Mouse (Mus musculus) spleen, adult 2 months (tissue): ENCODE results near the gene Wars2.

Experiments
- CTCF ChIP-seq: fragments of 200-500 bp; IDR thresholded peaks from 2 replicates; pipeline ENCODE4 v1.5.1; 2011; ENCODE audit warnings: mild to moderate bottlenecking, inconsistent platforms; ENCODE audit not compliant: insufficient read depth, insufficient read length, insufficient replicate concordance; ENCODE audit errors: extremely low read depth
- POLR2A ChIP-seq: fragments of 200-500 bp; IDR thresholded peaks from 2 replicates; pipeline ENCODE4 v1.6.1; 2011; ENCODE audit warnings: low read depth, low read length, inconsistent platforms

- TF ChIP-seq CTCF (no peak), POLR2A (no peak)
These were observed 112.9 kb downstream of the Wars2 start for GRCm38 (mm10) chr3:99253497-99254451.
